Mouse (Mus musculus) adrenal gland, postnatal 36 days (tissue): ENCODE data around the gene Hist1h2bj. TPM values are rescaled to one million over a fixed set of nuclear protein-coding genes. Genes with fewer than 3 reads are reported as not detected.

ENCODE experiments used
- DNase-seq, 2 experiments: peaks; one replicate each; pipeline ENCODE4 v3.0.0; 2021; ENCODE audit warnings: mixed read lengths in 1 of 2
- total RNA-seq, 2 experiments: library from RNA; stranded (reverse); gene quantifications; 2 replicates each; pipeline ENCODE4 v1.2.3; 2021

Gene Hist1h2bj
- total RNA-seq, 2 experiments from 2014 or later: 40.2 to 48.5 TPM

DNA sequence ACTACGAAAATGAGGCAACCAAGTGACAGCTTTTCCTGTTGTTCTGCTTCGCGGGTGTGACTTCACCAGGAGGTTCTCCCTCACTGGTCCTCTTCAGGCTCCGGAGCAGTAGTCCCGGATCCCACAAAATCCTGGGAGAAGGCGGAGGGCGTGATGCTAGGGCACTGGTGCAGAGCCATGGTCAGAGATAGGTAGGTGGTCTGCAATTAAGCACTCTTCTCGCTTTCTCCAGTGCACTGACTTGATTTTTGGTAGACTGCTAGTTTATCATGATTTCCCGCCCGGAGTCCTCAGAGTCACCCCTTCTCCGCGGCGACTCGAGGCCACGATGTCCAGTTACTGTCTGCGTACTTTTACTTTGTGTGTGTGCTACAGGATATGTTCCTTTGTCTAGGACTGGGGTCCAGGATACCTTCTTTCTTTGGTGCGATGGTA is 28.6 kb upstream of the Hist1h2bj start:
- no peak for DNase-seq

DNA sequence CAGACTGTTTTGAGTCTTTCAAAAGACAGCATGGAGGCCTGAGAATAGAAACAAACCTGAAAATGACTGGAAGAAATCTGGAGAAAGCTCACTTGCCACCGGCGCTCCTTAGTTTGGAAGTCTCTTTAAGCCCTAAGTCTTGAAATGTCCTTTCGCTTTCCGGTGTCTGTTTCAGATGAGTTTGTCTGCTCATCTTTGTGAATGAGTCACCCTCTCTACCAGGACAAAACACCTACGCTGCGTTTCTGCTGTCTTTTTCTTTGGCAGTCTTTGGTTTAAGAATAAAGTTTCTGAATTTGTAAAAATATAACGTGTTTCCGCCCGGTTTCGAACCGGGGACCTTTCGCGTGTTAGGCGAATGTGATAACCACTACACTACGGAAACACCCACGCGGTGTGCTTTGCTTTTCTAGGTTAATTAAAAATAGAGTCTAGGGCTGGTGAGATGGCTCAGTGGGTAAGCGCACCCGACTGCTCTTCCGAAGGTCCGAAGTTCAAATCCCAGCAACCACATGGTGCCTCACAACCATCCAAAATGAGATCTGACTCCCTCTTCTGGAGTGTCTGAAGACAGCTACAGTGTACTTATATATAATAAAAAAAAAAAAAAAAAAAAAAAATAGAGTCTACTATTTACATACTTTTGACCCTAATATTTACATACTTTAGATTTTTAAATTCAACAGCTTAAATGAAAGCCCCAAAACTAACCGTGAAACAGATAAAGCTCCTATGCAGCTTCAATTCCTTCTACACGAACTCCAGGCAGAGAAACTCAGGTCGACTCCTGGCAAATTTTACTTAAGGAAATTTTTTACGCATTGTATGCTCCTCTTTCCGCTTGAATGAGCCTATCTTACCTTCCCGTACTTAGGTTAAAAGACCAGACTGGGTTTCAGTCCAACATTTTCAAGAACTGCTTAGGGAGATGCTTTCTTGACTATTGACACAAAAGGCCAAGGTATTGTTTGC is 27.2 kb upstream of the Hist1h2bj start:
- DNase-seq: peak; percentile 71 to 73

DNA sequence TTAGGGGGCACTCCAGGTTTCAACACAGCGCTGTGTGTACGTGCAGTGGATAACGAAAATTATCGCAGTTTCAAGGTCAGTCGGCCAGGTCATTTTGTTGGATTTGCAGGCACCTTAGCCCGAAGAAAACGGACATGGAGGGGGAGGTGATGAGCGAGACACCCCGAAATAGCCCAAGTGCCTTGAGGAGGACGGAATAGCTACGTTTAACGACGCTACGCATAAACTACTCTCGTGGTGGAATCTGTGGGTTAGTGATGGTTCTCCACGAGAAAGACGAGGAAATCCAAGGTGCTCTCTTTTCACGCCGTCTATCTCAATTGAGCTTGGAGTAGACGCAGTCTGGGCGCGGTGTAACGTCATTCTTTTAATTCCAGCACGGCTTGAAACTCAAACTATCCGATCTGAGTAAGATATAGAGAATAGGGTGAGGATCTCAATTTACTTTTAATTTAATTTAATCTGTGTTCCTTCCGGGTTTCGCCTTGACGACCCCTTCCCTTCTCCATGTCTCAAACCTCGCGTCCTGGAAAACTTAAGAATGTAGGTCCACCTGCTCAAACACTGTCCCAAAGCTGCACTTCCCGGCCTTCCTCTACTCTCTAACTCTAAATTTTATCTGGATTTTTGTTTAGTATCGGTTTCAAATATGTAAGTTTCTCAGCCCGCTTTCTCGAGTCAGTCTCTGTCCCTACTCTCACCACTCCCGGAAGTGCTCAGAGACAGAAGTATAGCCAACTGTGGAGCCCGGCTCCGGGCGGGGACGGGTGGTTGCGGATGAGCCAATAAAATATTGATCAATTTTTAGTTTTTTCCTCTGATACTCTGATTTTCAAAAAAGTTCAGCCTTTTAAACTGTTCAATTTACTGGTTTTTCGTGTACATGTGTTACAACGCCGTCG is 22.8 kb upstream of the Hist1h2bj start:
- peak in 1 of 2 experiments; percentile 37 for DNase-seq

DNA sequence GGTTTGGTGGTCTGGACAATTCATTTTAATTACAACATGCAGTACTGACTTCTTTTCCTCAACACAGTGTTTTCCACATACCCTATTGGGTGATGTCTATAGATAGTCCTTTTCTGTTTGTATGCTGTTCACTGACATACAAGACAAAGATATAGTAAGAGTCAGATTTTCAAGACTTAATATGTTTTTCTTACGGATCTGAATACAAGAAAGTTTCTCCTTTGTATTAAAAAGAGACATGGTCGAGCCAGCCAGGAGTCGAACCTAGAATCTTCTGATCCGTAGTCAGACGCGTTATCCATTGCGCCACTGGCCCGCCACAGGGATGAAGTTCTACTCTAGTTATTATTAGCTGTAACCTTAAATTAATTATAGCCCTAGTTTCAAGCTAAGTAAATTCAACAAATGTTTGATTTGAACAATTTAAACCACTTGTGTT is 22.1 kb upstream of the Hist1h2bj start:
- DNase-seq: peak; percentile 72 to 73

DNA sequence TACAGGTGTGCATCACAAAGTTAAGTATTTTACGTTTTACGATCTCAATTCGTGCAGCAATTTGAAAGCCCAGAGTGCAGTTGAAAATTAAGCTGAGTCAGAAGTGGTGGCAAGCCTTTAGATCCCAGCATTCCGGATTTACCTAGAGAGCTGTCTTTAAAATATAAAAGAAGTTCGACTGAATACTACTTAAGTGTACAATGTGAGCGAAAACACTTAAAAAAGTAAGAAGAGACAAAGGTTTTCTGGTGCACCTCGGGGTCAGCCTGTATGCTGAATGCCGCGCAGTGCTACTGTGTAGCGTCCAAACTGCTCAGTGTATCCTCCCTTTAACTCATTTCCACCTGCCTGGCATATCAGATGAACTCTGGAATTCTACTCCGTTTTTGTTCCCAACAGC is 21.4 kb upstream of the Hist1h2bj start:
- no peak for DNase-seq

DNA sequence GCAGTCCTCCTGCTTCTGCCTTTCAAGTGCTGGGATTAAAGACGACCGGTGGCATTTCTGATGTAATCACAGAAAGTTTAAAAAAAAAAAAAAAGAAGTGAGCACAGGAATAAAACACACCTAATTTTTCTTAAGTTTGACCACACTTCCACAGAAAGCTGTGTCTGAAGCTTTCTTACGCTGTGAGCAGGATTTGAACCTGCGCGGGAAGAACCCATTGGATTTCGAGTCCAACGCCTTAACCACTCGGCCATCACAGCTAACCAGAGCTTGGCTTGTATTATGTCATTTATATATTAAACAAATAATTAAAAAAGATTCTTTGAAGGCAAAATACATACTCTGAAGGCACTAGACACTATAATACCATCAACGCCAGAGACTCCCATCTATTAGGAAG is 20.8 kb upstream of the Hist1h2bj start:
- peak; percentile 79 to 81 for DNase-seq

DNA sequence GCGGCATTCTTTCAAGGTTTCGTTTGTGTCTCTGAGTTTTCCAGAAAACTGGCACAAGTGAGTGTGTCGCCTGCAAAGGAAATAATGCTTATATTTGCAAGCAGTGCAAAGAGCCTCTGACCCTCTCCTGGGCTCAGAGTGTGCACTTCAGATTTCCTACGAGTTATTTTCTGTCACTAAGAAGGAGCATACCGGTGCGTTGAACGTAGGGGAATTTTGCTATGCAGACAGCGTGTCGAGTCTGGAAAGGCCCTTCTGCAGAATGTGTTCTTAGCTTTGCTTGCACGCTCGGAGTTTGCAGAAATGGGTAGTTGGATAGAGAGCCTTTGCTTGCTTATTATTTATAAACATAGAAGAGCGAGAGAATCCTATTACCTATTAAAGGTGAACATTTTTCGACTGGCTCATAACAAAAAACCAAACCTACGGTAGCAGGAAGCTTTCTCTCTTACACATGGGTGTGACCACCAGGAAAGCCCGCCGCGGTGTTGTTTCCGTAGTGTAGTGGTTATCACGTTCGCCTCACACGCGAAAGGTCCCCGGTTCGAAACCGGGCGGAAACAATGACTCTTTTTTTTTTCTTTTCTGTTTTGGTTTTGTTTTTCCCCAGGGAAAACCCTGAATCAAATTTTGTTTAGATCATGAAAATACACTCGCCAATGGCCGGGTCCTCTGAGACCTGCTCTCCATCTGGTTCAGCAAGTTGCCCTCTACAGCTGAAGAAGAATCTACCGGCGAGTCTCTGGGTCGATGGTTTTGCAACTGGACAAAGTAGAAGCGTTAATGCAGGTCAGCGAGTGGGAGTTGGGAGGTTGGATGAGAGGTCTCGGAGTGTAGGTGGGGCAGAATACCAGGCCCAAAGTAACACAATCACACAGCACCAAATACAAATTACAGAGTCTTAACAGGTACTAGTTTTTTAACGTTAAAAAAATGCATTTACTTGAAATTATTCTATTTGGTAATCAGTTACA is 16.7 kb upstream of the Hist1h2bj start:
- peak; percentile 86 to 87 for DNase-seq

DNA sequence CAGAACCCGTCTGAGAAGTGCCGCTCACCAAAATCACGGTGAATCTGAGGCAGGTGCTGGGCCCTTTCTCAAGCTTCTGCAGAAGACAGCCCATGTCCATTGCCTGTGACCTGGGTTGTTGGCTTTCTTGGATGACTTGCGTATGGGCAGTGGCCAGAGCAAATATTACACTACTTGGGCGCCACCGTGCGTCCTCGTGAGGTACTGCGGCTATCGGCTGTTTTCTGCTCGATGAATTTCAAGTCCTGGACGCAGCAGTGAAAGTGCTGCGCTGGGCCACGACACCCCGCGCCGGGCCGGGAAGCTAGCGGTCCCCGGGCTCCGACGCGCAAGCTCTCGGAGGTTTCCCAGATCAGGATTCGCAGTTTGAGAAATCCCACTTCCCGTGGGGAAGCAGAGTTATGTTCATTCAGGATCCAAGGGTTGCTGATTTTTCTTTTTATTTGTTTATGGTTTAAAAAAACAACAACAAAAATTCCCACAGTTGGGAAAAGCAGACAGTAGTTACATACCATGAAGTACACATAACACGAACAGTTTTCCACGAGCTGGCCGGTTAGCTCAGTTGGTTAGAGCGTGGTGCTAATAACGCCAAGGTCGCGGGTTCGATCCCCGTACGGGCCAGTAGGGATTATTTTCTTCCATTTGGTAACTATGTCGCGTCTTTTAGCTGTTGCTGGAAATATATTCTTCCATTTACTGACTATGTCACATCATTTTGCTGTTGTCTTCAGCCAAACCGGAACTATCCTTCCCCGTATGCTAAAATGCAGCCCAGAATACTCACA is 14.1 kb upstream of the Hist1h2bj start:
- DNase-seq: peak; percentile 93 to 95

DNA sequence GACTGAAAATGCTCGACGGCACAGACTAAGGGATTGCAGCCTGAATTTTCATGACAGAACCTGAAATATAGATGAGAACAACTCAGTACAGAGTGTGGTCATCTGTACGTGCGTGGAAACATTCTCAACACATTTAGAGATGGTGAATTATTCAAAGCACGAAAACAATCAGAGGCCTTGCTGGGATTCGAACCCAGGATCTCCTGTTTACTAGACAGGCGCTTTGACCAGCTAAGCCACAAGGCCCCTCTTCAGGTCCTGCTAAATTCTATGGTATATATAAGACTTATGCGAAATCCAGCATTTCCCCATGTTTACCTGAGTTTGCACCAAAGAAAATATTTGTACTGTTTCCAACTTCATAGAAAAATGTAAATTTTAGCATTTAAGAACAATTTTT is 13.1 kb upstream of the Hist1h2bj start:
- DNase-seq: no peak

DNA sequence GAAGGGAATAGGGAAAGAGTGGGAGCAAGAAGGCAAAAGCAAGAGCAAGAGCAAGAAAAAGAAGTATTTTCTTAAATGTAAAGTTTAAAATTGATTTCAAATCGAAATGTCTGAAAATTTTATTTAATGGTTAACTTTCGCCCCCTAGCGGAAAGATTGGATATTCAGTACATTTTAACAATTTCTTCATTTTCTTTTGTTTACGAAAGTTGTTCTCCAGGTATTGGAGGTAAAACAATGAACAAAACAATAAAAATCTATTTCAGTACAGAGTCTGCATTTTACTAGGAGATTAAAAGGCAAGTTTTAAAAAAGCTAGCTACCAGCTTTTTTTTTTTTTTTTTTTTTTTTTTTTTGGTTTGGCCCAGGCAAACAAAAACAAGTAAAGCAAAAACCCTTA is 12.5 kb upstream of the Hist1h2bj start:
- DNase-seq: no peak

DNA sequence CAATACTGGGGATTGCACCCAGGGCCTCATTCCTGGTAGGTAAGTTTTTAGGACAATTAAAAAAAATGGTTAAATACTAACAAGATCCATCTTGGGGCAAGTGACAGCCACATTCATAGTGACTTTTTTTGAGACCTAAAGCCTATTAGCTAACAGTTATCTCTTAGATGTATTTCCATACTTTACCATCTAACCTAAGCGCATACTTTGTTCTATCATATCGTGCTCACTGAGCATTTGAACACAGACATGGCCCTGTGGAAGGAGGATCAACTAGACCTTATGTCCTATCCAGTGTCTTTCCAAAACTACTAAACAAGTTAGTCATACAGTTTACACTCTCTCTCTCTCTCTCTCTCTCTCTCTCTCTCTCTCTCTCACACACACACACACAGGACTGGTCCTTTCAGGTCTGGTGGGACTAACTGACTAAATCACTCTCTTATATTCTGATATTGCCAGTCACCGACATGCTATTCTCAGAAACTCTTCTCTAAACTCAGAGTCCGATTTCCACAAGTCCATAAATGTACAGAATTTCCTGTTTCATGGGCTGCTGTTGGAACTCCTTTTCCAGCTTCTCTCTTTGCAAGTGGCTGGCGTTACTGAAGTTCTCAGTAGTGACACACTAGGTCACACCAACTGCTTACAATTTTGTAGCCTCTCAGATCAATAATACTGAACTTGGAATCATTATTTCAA is 9.1 kb upstream of the Hist1h2bj start:
- no peak for DNase-seq

DNA sequence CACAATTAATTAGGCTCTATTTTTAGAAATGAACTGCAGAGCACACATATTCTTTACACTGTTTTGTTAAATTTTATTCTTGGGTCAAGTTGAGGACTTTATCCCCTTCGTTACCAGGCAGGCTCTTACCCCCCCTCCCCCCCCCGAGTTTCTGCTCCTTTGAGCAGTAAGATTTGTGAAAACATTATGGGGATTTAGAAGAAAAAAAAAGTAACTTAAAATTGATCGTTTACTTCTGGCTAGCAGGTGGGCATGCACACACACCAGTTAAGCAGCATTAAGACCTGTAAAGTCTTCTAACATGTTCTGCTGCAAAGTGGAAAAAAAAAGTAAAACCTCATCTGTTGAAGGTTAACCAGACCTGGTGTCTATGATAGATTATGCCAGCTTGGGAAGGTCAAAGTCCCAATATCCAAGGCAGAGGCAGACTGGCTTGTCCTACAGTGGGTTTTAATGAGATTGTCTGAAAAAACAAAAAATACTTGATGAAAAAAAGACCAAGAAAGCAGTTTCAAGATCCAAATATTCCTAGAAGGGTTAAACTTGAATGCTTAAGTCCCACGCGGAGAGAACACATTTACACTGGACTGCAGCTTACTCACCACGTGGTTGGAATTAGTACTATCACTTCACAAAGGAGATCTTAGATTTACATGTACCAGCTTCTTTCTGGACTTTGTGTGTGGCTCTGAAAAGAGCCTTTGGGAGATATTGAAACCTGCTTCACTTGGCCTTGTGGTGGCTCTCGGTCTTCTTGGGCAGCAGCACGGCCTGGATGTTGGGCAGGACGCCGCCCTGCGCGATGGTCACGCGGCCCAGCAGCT is 8.4 kb upstream of the Hist1h2bj start:
- DNase-seq: no peak

DNA sequence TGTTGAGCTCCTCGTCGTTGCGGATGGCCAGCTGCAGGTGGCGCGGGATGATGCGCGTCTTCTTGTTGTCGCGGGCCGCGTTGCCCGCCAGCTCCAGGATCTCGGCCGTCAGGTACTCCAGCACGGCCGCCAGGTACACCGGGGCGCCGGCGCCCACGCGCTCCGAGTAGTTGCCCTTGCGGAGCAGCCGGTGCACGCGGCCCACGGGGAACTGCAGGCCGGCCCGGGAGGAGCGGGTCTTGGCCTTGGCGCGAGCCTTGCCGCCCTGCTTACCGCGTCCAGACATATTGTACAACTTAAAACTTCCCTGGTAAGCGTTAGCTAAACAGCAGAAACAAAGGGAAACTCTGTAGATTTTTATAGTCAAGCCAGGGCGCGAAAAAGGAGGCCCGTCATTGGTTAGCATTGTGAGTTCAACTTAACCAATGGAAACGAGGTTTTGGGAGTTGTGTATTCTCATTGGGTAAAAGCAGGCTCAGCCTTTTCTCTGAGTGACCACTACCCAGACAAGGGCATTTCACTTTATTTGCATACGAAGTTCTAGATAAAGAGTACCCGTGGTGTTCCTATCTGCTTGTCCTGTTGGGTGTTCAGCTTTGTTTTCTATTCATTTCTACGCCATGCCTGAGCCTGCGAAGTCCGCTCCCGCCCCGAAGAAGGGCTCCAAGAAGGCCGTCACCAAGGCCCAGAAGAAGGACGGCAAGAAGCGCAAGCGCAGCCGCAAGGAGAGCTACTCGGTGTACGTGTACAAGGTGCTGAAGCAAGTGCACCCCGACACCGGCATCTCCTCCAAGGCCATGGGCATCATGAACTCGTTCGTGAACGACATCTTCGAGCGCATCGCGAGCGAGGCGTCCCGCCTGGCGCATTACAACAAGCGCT is 7.5 kb upstream of the Hist1h2bj start, which contains the start of the genes Hist1h2ah and Hist1h2bk:
Gene Hist1h2ah, minus strand, starts transcription at position 302 of the 882 bp plus-strand sequence.
Gene Hist1h2bk, plus strand, starts transcription at position 604 of the 882 bp plus-strand sequence.
- DNase-seq: peak; percentile 72 to 82

DNA sequence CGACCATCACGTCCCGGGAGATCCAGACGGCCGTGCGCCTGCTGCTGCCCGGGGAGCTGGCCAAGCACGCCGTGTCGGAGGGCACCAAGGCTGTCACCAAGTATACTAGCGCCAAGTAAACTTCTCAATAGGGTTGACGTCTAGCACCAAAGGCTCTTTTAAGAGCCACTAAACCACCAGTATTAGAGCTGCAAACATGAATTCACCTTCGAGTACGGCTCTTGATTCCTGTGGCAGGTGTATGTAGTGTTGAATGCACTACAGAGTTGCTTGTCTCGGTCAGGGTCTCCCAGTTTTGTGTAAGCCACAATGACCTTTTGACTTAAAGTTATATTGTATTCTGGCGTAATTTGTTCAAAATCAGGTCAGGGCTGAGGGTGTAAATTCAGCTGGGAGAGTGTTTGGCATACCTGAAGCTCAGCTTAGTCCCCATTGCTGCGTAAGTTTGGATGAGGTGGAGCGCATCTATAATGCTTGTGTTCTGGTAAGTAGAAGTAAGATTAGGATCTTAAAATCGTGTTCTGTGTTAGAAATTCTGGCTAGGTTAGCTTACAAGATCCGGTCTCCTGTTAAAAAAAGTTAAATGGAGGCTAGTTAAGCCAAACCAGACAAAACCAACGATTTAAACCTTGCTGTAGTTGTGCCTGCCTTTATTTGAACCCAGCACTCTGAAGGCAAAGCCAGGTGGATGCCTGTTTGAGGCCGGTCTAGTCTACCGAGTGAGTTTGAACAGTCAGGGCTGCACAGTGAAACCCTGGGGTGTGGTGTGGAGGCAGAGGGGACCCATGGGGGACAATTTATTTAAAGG is 6.7 kb upstream of the Hist1h2bj start:
- DNase-seq: no peak

DNA sequence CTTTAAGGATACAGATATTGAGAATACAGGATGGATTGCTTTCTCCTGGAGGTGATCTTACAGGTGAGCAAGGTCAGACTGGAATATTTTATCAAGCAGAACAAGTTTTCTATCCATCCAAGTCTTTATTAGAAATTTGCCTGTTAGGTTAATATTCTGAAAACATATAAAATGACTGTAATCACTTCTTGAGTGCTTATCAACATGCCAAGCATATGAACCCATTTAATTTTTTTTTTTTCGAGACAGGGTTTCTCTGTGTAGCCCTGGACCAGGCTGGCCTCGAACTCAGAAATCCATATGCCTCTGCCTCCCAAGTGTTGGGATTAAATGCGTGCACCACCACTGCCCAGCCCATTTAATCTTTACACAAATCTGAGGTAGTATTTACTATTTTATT is 6.0 kb upstream of the Hist1h2bj start:
- DNase-seq: no peak

DNA sequence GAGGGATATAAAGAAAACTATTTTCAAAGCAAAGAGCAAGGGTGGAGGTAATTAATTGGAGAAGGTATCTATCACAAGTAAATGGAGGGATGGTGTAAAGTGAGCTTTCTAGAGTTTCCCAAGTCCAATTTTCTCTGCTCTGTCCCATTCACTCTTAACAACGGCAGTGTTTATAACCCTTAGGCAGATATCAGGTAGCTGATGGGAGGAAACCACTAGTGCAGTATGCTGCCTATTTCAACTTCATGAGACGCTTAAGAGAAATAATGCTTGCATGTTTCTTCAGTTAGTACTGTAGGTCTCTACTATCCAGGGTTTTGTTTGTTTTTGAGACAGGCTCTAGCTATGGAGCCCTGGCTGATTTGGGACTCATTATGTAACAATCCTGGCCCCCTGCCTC is 5.6 kb upstream of the Hist1h2bj start:
- DNase-seq: no peak

DNA sequence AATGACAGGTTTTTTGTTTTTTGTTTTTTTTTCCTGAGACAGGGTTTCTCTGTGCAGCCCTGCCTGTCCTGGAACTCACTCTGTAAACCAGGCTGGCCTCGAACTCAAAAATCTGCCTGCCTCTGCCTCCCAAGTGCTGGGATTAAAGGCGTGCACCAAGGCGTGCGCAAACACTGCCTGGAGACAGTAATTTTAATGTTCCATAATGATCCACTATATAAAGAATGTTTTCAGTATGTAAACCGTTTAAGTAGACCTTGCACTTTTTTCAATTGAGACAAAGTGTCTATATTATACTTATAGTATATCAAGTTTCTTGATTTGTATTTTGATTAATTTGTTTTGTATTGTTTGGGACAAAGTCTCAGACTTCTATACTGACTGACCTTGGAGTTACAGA is 3.6 kb upstream of the Hist1h2bj start:
- no peak for DNase-seq
